ENCODE assay signal across 32 mouse cellular contexts in genomic region chr2:130112804-130113203, GRCm38 (mm10). TPM values are rescaled to one million over a fixed set of nuclear protein-coding genes. Genes with fewer than 3 reads are reported as not detected.
DNase-seq lines count a peak whose midpoint lies in the region; ATAC-seq and TF ChIP-seq lines count a peak whose summit lies in the region.
"Had no signal": no experiment of that assay in that cellular context is flagged by ENCODE, and none has a peak within 500 bp of the region (broad histone marks: within the 10 kb centered on the region; RNA-seq: fewer than 3 reads in every experiment).

No protein-coding gene starts in this region.

- TF ChIP-seq CTCF in midbrain, postnatal 0 days (IDR thresholded peaks at IDR 0.05): no peak

- no peaks in the 10 kb centered on the region for H3K27me3 ChIP-seq in heart, embryonic 14.5 days (ENCODE audit: control insufficient read depth, insufficient read depth, low read length)
- no peaks in the 10 kb centered on the region for H3K27me3 ChIP-seq in hindbrain, embryonic 15.5 days
- H3K27me3 ChIP-seq in hindbrain, embryonic 10.5 days (ENCODE audit: insufficient read depth, poor library complexity, severe bottlenecking): no peaks in the 10 kb centered on the region
- H3K27me3 ChIP-seq in midbrain, postnatal 0 days (ENCODE audit: insufficient read depth, low read length): no peaks in the 10 kb centered on the region
- H3K27me3 ChIP-seq in midbrain, embryonic 13.5 days: no peaks in the 10 kb centered on the region
- H3K27me3 ChIP-seq: hindbrain, embryonic 13.5 days; intestine, embryonic 15.5 days; limb, embryonic 13.5 days; neural tube, embryonic 13.5 days had no signal

- no peak for ATAC-seq in heart, embryonic 14.5 days (ENCODE audit: insufficient number of reproducible peaks, insufficient read depth, low FRiP score, low read depth)
- ATAC-seq in hindbrain, embryonic 15.5 days (ENCODE audit: low FRiP score, low read depth): no peak
- ATAC-seq in midbrain, postnatal 0 days (ENCODE audit: low FRiP score): no peak
- no peak for ATAC-seq in midbrain, embryonic 13.5 days
- ATAC-seq: activated CD4-positive, CD25-positive, alpha-beta regulatory T cell, adult 4 months; CD4-positive, CD25-positive, alpha-beta regulatory T cell, adult 4 months; intestine, embryonic 15.5 days had no signal

- H3K36me3 ChIP-seq in heart, embryonic 14.5 days (ENCODE audit: control insufficient read depth, insufficient read depth, low read length): no peaks in the 10 kb centered on the region
- H3K36me3 ChIP-seq in hindbrain, embryonic 15.5 days: no peaks in the 10 kb centered on the region
- H3K36me3 ChIP-seq in hindbrain, embryonic 10.5 days: no peaks in the 10 kb centered on the region
- H3K36me3 ChIP-seq in midbrain, postnatal 0 days (ENCODE audit: insufficient read depth, low read length): no peaks in the 10 kb centered on the region
- no peaks in the 10 kb centered on the region for H3K36me3 ChIP-seq in midbrain, embryonic 13.5 days
- H3K36me3 ChIP-seq: hindbrain, embryonic 13.5 days; intestine, embryonic 15.5 days; limb, embryonic 13.5 days; neural tube, embryonic 13.5 days had no signal

- WGBS in heart, embryonic 14.5 days: 35% methylated on average over 4 of the region's 4 CpGs
- 60% methylated on average over 4 of the region's 4 CpGs for WGBS in hindbrain, embryonic 15.5 days
- WGBS in hindbrain, embryonic 10.5 days: 83% methylated on average over 4 of the region's 4 CpGs
- 51% methylated on average over 4 of the region's 4 CpGs for WGBS in midbrain, postnatal 0 days
- WGBS in midbrain, embryonic 13.5 days: 71% methylated on average over 4 of the region's 4 CpGs

- peak overlapping the region; percentile 51 to 62; a peak in 1 of 4 replicates for H3K27ac ChIP-seq in heart, embryonic 14.5 days (replicated peaks in 1 of 2; ENCODE audit: control insufficient read depth in 1 of 2, insufficient read depth in 1 of 2, low read depth in 2 of 2, low read length in 2 of 2)
- peak overlapping the region; percentile 48; the same call in 1 of the 2 replicates for H3K27ac ChIP-seq in hindbrain, embryonic 15.5 days (replicated peaks)
- no peak overlapping the region for H3K27ac ChIP-seq in hindbrain, embryonic 10.5 days
- H3K27ac ChIP-seq in midbrain, postnatal 0 days (ENCODE audit: low read depth, low read length): 0 out of 2 replicates have a peak overlapping the region, but pooled peaks have one; percentile 21
- H3K27ac ChIP-seq in midbrain, embryonic 13.5 days: no peak overlapping the region
- H3K27ac ChIP-seq: hindbrain, embryonic 13.5 days; intestine, embryonic 15.5 days; layer of hippocampus, adult 2 months; limb, embryonic 13.5 days; neural tube, embryonic 13.5 days had no signal

- no peaks in the 10 kb centered on the region for H3K9me3 ChIP-seq in heart, embryonic 14.5 days (ENCODE audit: control insufficient read depth, low read length)
- no peaks in the 10 kb centered on the region for H3K9me3 ChIP-seq in hindbrain, embryonic 15.5 days
- no peaks in the 10 kb centered on the region for H3K9me3 ChIP-seq in hindbrain, embryonic 10.5 days
- no peaks in the 10 kb centered on the region for H3K9me3 ChIP-seq in midbrain, postnatal 0 days (ENCODE audit: low read length)
- no peaks in the 10 kb centered on the region for H3K9me3 ChIP-seq in midbrain, embryonic 13.5 days
- H3K9me3 ChIP-seq: hindbrain, embryonic 13.5 days; intestine, embryonic 15.5 days; limb, embryonic 13.5 days; megakaryocyte, embryonic 14.5 days; neural tube, embryonic 13.5 days had no signal

- peaks cover 7 to 22% of the 10 kb centered on the region in 2 experiments for H3K4me1 ChIP-seq in heart, embryonic 14.5 days (ENCODE audit: control insufficient read depth in 2 of 2, insufficient read depth in 2 of 2, low read length in 2 of 2)
- 0 out of 2 replicates have a peak, but pooled peaks cover 8% of the 10 kb centered on the region for H3K4me1 ChIP-seq in hindbrain, embryonic 15.5 days (replicated peaks)
- no peaks in the 10 kb centered on the region; the same call in 1 of the 2 replicates for H3K4me1 ChIP-seq in hindbrain, embryonic 10.5 days (replicated peaks)
- H3K4me1 ChIP-seq in midbrain, postnatal 0 days (ENCODE audit: insufficient read depth, low read length): 0 out of 2 replicates have a peak, but pooled peaks cover 2% of the 10 kb centered on the region
- 0 out of 2 replicates have a peak, but pooled peaks cover 7% of the 10 kb centered on the region for H3K4me1 ChIP-seq in midbrain, embryonic 13.5 days (replicated peaks)
- H3K4me1 ChIP-seq: intestine, embryonic 15.5 days; megakaryocyte, embryonic 14.5 days had no signal

- no peak for DNase-seq in heart, postnatal 4 days
- DNase-seq in hindbrain, embryonic 10.5 days (ENCODE audit: low spot score): no peak
- peak; percentile 37 for DNase-seq in midbrain, postnatal 0 days (ENCODE audit: low spot score)
- DNase-seq in layer of hippocampus, postnatal 36 days: no peak
- DNase-seq: adrenal gland, adult 2 months; cerebellum, adult 2 months; gastrocnemius, postnatal 25 days; heart, adult 18-20 months; heart, postnatal 14 days; thymus, postnatal 4 days had no signal

- no peak overlapping the region for H3K4me3 ChIP-seq in heart, embryonic 14.5 days (ENCODE audit: control insufficient read depth in 1 of 2, insufficient read depth in 1 of 2, low read depth in 1 of 2, low read length in 2 of 2)
- no peak overlapping the region for H3K4me3 ChIP-seq in hindbrain, embryonic 15.5 days
- no peak overlapping the region for H3K4me3 ChIP-seq in hindbrain, embryonic 10.5 days
- no peak overlapping the region for H3K4me3 ChIP-seq in midbrain, postnatal 0 days (ENCODE audit: low read depth, low read length)
- no peak overlapping the region for H3K4me3 ChIP-seq in midbrain, embryonic 13.5 days (replicated peaks)
- H3K4me3 ChIP-seq: erythroblast, embryonic 14.5 days; hindbrain, embryonic 13.5 days; intestine, embryonic 15.5 days; layer of hippocampus, adult 2 months; limb, embryonic 13.5 days; megakaryocyte, embryonic 14.5 days; neural tube, embryonic 13.5 days had no signal

- H3K4me2 ChIP-seq in heart, embryonic 14.5 days (ENCODE audit: low read length): no peak overlapping the region
- no peak overlapping the region for H3K4me2 ChIP-seq in hindbrain, embryonic 15.5 days
- H3K4me2 ChIP-seq in midbrain, postnatal 0 days (ENCODE audit: low read depth, low read length, poor library complexity, severe bottlenecking): no peak overlapping the region
- no peak overlapping the region for H3K4me2 ChIP-seq in midbrain, embryonic 13.5 days (replicated peaks)
- H3K4me2 ChIP-seq: hindbrain, embryonic 13.5 days; intestine, embryonic 15.5 days; limb, embryonic 13.5 days; liver, embryonic 11.5 days; neural tube, embryonic 13.5 days had no signal

- no peak overlapping the region for H3K9ac ChIP-seq in heart, embryonic 14.5 days (ENCODE audit: low read length)
- H3K9ac ChIP-seq in hindbrain, embryonic 15.5 days: no peak overlapping the region
- no peak overlapping the region for H3K9ac ChIP-seq in midbrain, postnatal 0 days (replicated peaks; ENCODE audit: low read length, poor library complexity, severe bottlenecking)
- H3K9ac ChIP-seq in midbrain, embryonic 13.5 days (replicated peaks): no peak overlapping the region
- H3K9ac ChIP-seq: hindbrain, embryonic 13.5 days; intestine, embryonic 15.5 days; limb, embryonic 13.5 days; neural tube, embryonic 13.5 days had no signal

RNA-seq across cellular contexts. Expression of gene Tgm6, which starts 0.6 kb away (rescaled TPM):
- polyA plus RNA-seq in heart, embryonic 14.5 days (2014; fragmentation: Nextera tagmentation; extraction: Ambion mirVana): not detected in 2 replicates
- not detected for total RNA-seq in heart, postnatal 4 days (2021)
- 0.59 TPM in 1 of 2 replicates, not detected in the other for polyA plus RNA-seq in hindbrain, embryonic 15.5 days (2015; fragmentation: Nextera tagmentation; extraction: Ambion mirVana)
- polyA plus RNA-seq in hindbrain, embryonic 10.5 days (2016; fragmentation: Nextera tagmentation; extraction: Ambion mirVana): not detected in 2 replicates
- total RNA-seq in midbrain, postnatal 0 days (2014; rRNA removed): 0.27 and 0.28 TPM in 2 replicates
- polyA plus RNA-seq in midbrain, postnatal 0 days (2015; fragmentation: Nextera tagmentation; extraction: Ambion mirVana): 0.31 and 0.36 TPM in 2 replicates
- 0.05 and 0.15 TPM in 2 replicates for polyA plus RNA-seq in midbrain, embryonic 13.5 days (2015; fragmentation: Nextera tagmentation; extraction: Ambion mirVana)
- total RNA-seq in layer of hippocampus, postnatal 36 days (2021): under 1 TPM; 0.15 to 0.32 TPM
- total RNA-seq: adrenal gland, adult 2 months; adrenal gland, postnatal 36 days; gastrocnemius, adult 18-20 months; gastrocnemius, postnatal 25 days; heart, adult 18-20 months; heart, postnatal 14 days had no signal
- polyA plus RNA-seq: activated CD4-positive, CD25-positive, alpha-beta regulatory T cell, adult 4 months; adrenal gland, adult 2 months; CD4-positive, CD25-positive, alpha-beta regulatory T cell, adult 4 months; embryonic facial prominence, embryonic 14.5 days; erythroblast, embryonic 14.5 days; forebrain, embryonic 11.5 days; intestine, embryonic 15.5 days; kidney, adult 2 months; kidney, embryonic 16.5 days; limb, embryonic 13.5 days; liver, embryonic 11.5 days; liver, embryonic 16.5 days; lung, postnatal 0 days; neural tube, embryonic 13.5 days; thymus, postnatal 0 days had no signal

Comparison
In these comparisons a context has a peak if more than half of its experiments do, and no peak if none do; other contexts are left out.
1. H3K27ac ChIP-seq: peak in heart, embryonic 14.5 days (2 of 2), hindbrain, embryonic 15.5 days (single experiment) and midbrain, postnatal 0 days (single experiment); none in hindbrain, embryonic 10.5 days (single experiment) and midbrain, embryonic 13.5 days (single experiment).